25 mouse cellular contexts compared by ENCODE assay signal in the genomic region with DNA sequence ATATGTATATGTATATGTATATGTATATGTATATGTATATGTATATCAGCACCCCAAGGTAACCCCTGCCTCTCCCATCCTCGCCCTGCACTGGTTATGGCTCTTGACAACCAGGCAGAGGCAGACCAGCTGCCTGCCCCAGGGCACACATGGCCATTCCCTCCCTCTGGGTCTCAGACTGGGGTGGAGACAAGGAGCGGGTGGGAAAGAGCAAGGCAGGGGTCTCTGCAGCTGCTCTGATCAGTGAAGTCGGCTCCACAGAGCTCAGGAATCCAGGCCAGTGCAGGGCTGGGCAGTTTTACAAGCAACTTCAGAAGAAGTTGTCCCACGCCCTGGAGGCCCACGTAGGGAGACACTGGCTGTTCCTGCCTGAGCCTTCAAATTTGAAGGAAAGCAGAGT. TPM values are rescaled to one million over a fixed set of nuclear protein-coding genes. Genes with fewer than 3 reads are reported as not detected.
DNase-seq lines count a peak whose midpoint lies in the region; ATAC-seq and TF ChIP-seq lines count a peak whose summit lies in the region.
"Had no signal": no experiment of that assay in that cellular context is flagged by ENCODE, and none has a peak within 500 bp of the region (broad histone marks: within the 10 kb centered on the region; RNA-seq: fewer than 3 reads in every experiment).

No protein-coding gene starts in this region.

- H3K9me3 ChIP-seq in embryonic facial prominence, embryonic 13.5 days: 0 out of 2 replicates have a peak, but pooled peaks cover 9% of the 10 kb centered on the region
- H3K9me3 ChIP-seq in embryonic facial prominence, embryonic 10.5 days: peaks cover 5% of the 10 kb centered on the region; the same call in 1 of the 2 replicates
- no peaks in the 10 kb centered on the region; the same call in 1 of the 2 replicates for H3K9me3 ChIP-seq in kidney, postnatal 0 days (replicated peaks; ENCODE audit: low read length)
- H3K9me3 ChIP-seq in limb, embryonic 13.5 days: 0 out of 2 replicates have a peak, but pooled peaks cover 5% of the 10 kb centered on the region
- H3K9me3 ChIP-seq in stomach, embryonic 16.5 days (replicated peaks; ENCODE audit: control insufficient read depth, low read length): no peaks in the 10 kb centered on the region
- 0 out of 2 replicates have a peak, but pooled peaks cover 6% of the 10 kb centered on the region for H3K9me3 ChIP-seq in forebrain, embryonic 12.5 days
- H3K9me3 ChIP-seq: hindbrain, embryonic 15.5 days; liver, embryonic 13.5 days had no signal

- peak overlapping the region; percentile 82 for H3K27ac ChIP-seq in embryonic facial prominence, embryonic 13.5 days
- H3K27ac ChIP-seq in embryonic facial prominence, embryonic 10.5 days (replicated peaks): no peak overlapping the region
- H3K27ac ChIP-seq in kidney, postnatal 0 days: no peak overlapping the region
- H3K27ac ChIP-seq in limb, embryonic 13.5 days: no peak overlapping the region
- H3K27ac ChIP-seq in stomach, embryonic 16.5 days (ENCODE audit: low read length): peak overlapping the region; percentile 7; the same call in 1 of the 2 replicates
- no peak overlapping the region for H3K27ac ChIP-seq in forebrain, embryonic 12.5 days
- H3K27ac ChIP-seq: forebrain, embryonic 13.5 days; gastrocnemius, adult 2 months; hindbrain, embryonic 15.5 days; left cerebral cortex, adult 2 months; liver, embryonic 13.5 days; midbrain, embryonic 13.5 days had no signal

- no peak overlapping the region for H3K4me2 ChIP-seq in embryonic facial prominence, embryonic 13.5 days
- no peak overlapping the region for H3K4me2 ChIP-seq in kidney, postnatal 0 days (ENCODE audit: low read length)
- no peak overlapping the region for H3K4me2 ChIP-seq in limb, embryonic 13.5 days (replicated peaks)
- no peak overlapping the region for H3K4me2 ChIP-seq in stomach, embryonic 16.5 days (ENCODE audit: low read depth, low read length)
- no peak overlapping the region for H3K4me2 ChIP-seq in forebrain, embryonic 12.5 days
- H3K4me2 ChIP-seq: forebrain, embryonic 13.5 days; hindbrain, embryonic 15.5 days; liver, embryonic 13.5 days; lung, embryonic 14.5 days; midbrain, embryonic 13.5 days had no signal

- H3K9ac ChIP-seq in embryonic facial prominence, embryonic 13.5 days: 0 out of 2 replicates have a peak overlapping the region, but pooled peaks have one; percentile 4
- no peak overlapping the region for H3K9ac ChIP-seq in kidney, postnatal 0 days (ENCODE audit: low read depth, low read length)
- H3K9ac ChIP-seq in limb, embryonic 13.5 days: no peak overlapping the region
- no peak overlapping the region for H3K9ac ChIP-seq in stomach, embryonic 16.5 days (ENCODE audit: low read length)
- no peak overlapping the region for H3K9ac ChIP-seq in forebrain, embryonic 12.5 days
- H3K9ac ChIP-seq: forebrain, embryonic 13.5 days; hindbrain, embryonic 15.5 days; liver, embryonic 13.5 days; lung, embryonic 14.5 days; midbrain, embryonic 13.5 days had no signal

- no peak for TF ChIP-seq CTCF in kidney, postnatal 0 days (IDR thresholded peaks at IDR 0.05; ENCODE audit: low read depth)

- peaks cover 24% of the 10 kb centered on the region for H3K4me1 ChIP-seq in embryonic facial prominence, embryonic 13.5 days
- H3K4me1 ChIP-seq in embryonic facial prominence, embryonic 10.5 days: peaks cover 17% of the 10 kb centered on the region
- no peaks in the 10 kb centered on the region for H3K4me1 ChIP-seq in kidney, postnatal 0 days (replicated peaks; ENCODE audit: insufficient read depth, low read length)
- H3K4me1 ChIP-seq in limb, embryonic 13.5 days: peaks cover 25% of the 10 kb centered on the region
- H3K4me1 ChIP-seq in stomach, embryonic 16.5 days (ENCODE audit: control insufficient read depth, insufficient read depth, low read length): no peaks in the 10 kb centered on the region; the same call in 1 of the 2 replicates
- H3K4me1 ChIP-seq in forebrain, embryonic 12.5 days: no peaks in the 10 kb centered on the region
- H3K4me1 ChIP-seq: forebrain, embryonic 13.5 days; hindbrain, embryonic 15.5 days; liver, embryonic 13.5 days; megakaryocyte, embryonic 14.5 days; midbrain, embryonic 13.5 days had no signal

- H3K27me3 ChIP-seq in embryonic facial prominence, embryonic 13.5 days: no peaks in the 10 kb centered on the region
- no peaks in the 10 kb centered on the region for H3K27me3 ChIP-seq in embryonic facial prominence, embryonic 10.5 days (replicated peaks; ENCODE audit: low read depth, poor library complexity, severe bottlenecking)
- H3K27me3 ChIP-seq in kidney, postnatal 0 days (ENCODE audit: insufficient read depth, low read length): no peaks in the 10 kb centered on the region
- H3K27me3 ChIP-seq in limb, embryonic 13.5 days: no peaks in the 10 kb centered on the region
- H3K27me3 ChIP-seq in stomach, embryonic 16.5 days (ENCODE audit: control insufficient read depth, insufficient read depth, low read length): no peaks in the 10 kb centered on the region
- H3K27me3 ChIP-seq in forebrain, embryonic 12.5 days: no peaks in the 10 kb centered on the region
- H3K27me3 ChIP-seq: forebrain, embryonic 13.5 days; hindbrain, embryonic 15.5 days; liver, embryonic 13.5 days; midbrain, embryonic 13.5 days had no signal

- no peak for DNase-seq in embryonic facial prominence, embryonic 10.5 days (ENCODE audit: low spot score)
- peak; percentile 4 for DNase-seq in kidney, postnatal 0 days (ENCODE audit: low spot score)
- no peak for DNase-seq in kidney, postnatal 10 days
- DNase-seq in cerebellum, adult 18-20 months: no peak
- DNase-seq: adrenal gland, postnatal 10 days; cerebellum, adult 9-10 months; gastrocnemius, adult 2 months; kidney, adult 11 months; kidney, postnatal 25 days; layer of hippocampus, adult 9-11 months; liver, embryonic 13.5 days; lung, embryonic 14.5 days; lung, postnatal 36 days; thymus, adult 2 months had no signal

- WGBS in embryonic facial prominence, embryonic 13.5 days: 53% methylated on average over 5 of the region's 5 CpGs
- 70% methylated on average over 5 of the region's 5 CpGs for WGBS in embryonic facial prominence, embryonic 10.5 days
- 43% methylated on average over 5 of the region's 5 CpGs for WGBS in kidney, postnatal 0 days
- 12% methylated on average over 5 of the region's 5 CpGs for WGBS in limb, embryonic 13.5 days
- 46% methylated on average over 5 of the region's 5 CpGs for WGBS in stomach, embryonic 16.5 days
- 79% methylated on average over 5 of the region's 5 CpGs for WGBS in forebrain, embryonic 12.5 days

- H3K4me3 ChIP-seq in embryonic facial prominence, embryonic 13.5 days: no peak overlapping the region
- no peak overlapping the region for H3K4me3 ChIP-seq in embryonic facial prominence, embryonic 10.5 days
- H3K4me3 ChIP-seq in kidney, postnatal 0 days (replicated peaks; ENCODE audit: low read depth, low read length): no peak overlapping the region
- no peak overlapping the region for H3K4me3 ChIP-seq in limb, embryonic 13.5 days
- H3K4me3 ChIP-seq in stomach, embryonic 16.5 days (replicated peaks; ENCODE audit: low read length): no peak overlapping the region
- no peak overlapping the region for H3K4me3 ChIP-seq in forebrain, embryonic 12.5 days (replicated peaks)
- H3K4me3 ChIP-seq: erythroblast, embryonic 14.5 days; forebrain, embryonic 13.5 days; gastrocnemius, adult 2 months; hindbrain, embryonic 15.5 days; left cerebral cortex, adult 2 months; liver, embryonic 13.5 days; megakaryocyte, embryonic 14.5 days; midbrain, embryonic 13.5 days had no signal

- ATAC-seq in embryonic facial prominence, embryonic 13.5 days (ENCODE audit: insufficient number of reproducible peaks, insufficient read depth, low FRiP score, low TSS enrichment, low read depth): no peak
- no peak for ATAC-seq in kidney, postnatal 0 days (replicated peaks; ENCODE audit: low FRiP score, low read depth)
- peak; percentile 74; the same call in 1 of the 2 replicates for ATAC-seq in limb, embryonic 13.5 days (ENCODE audit: low FRiP score, low read depth)
- peak; percentile 57 for ATAC-seq in stomach, embryonic 16.5 days (ENCODE audit: insufficient read depth, low FRiP score)
- no peak for ATAC-seq in forebrain, embryonic 12.5 days (ENCODE audit: low FRiP score)
- ATAC-seq: activated CD4-positive, CD25-positive, alpha-beta regulatory T cell, adult 4 months; forebrain, embryonic 13.5 days; midbrain, embryonic 13.5 days had no signal

- H3K36me3 ChIP-seq in embryonic facial prominence, embryonic 13.5 days: no peaks in the 10 kb centered on the region
- no peaks in the 10 kb centered on the region for H3K36me3 ChIP-seq in embryonic facial prominence, embryonic 10.5 days (replicated peaks)
- no peaks in the 10 kb centered on the region for H3K36me3 ChIP-seq in kidney, postnatal 0 days (ENCODE audit: insufficient read depth, low read length)
- H3K36me3 ChIP-seq in limb, embryonic 13.5 days: no peaks in the 10 kb centered on the region
- H3K36me3 ChIP-seq in stomach, embryonic 16.5 days (ENCODE audit: control insufficient read depth, insufficient read depth, low read length): no peaks in the 10 kb centered on the region
- no peaks in the 10 kb centered on the region for H3K36me3 ChIP-seq in forebrain, embryonic 12.5 days (replicated peaks)
- H3K36me3 ChIP-seq: hindbrain, embryonic 15.5 days; liver, embryonic 13.5 days; midbrain, embryonic 13.5 days had no signal

RNA-seq across cellular contexts. Expression of gene Gpc1, which starts 17.1 kb away (rescaled TPM):
- polyA plus RNA-seq in embryonic facial prominence, embryonic 13.5 days (2015; fragmentation: Nextera tagmentation; extraction: Ambion mirVana): 58.5 and 66.1 TPM in 2 replicates
- polyA plus RNA-seq in embryonic facial prominence, embryonic 10.5 days (2016; fragmentation: Nextera tagmentation; extraction: Ambion mirVana): 84.1 and 89.0 TPM in 2 replicates
- 38.7 and 39.8 TPM in 2 replicates for polyA plus RNA-seq in kidney, postnatal 0 days (2015; fragmentation: Nextera tagmentation; extraction: Ambion mirVana)
- 67.7 and 71.4 TPM in 2 replicates for polyA plus RNA-seq in limb, embryonic 13.5 days (2015; fragmentation: Nextera tagmentation; extraction: Ambion mirVana)
- polyA plus RNA-seq in stomach, embryonic 16.5 days (2015; fragmentation: Nextera tagmentation; extraction: Ambion mirVana): 36.2 and 39.3 TPM in 2 replicates
- 124 and 160 TPM in 2 replicates for polyA plus RNA-seq in forebrain, embryonic 12.5 days (2016; fragmentation: Nextera tagmentation; extraction: Ambion mirVana)

Comparison
In these comparisons a context has a peak if more than half of its experiments do, and no peak if none do; other contexts are left out.
1. H3K27ac ChIP-seq: peak in embryonic facial prominence, embryonic 13.5 days (single experiment) and stomach, embryonic 16.5 days (single experiment); none in embryonic facial prominence, embryonic 10.5 days (single experiment), kidney, postnatal 0 days (single experiment), limb, embryonic 13.5 days (single experiment) and forebrain, embryonic 12.5 days (single experiment).
2. ATAC-seq: peak in limb, embryonic 13.5 days (single experiment) and stomach, embryonic 16.5 days (single experiment); none in embryonic facial prominence, embryonic 13.5 days (single experiment), kidney, postnatal 0 days (single experiment) and forebrain, embryonic 12.5 days (single experiment).